Mouse (Mus musculus) liver, adult 2 months (tissue): ENCODE results near the gene Sept12. TPM values are rescaled to one million over a fixed set of nuclear protein-coding genes. Genes with fewer than 3 reads are reported as not detected.
A peak's percentile ranks its signal among the peaks of the same experiment; 100 is the strongest.

Source experiments
- DNase-seq: peaks from one replicate; pipeline ENCODE4 v3.0.0-alpha.2; 2011; ENCODE audit warnings: low read depth, low spot score; ENCODE audit errors: extremely low read depth
- H3K27ac ChIP-seq: fragments of 200-500 bp; replicated peaks from 2 replicates; pipeline ENCODE4 v1.5.1; 2012; ENCODE audit warnings: low read depth, mild to moderate bottlenecking, control low read depth, inconsistent platforms, low read length; ENCODE audit not compliant: insufficient read depth
- H3K27me3 ChIP-seq: fragments of 200-500 bp; 2 replicates; pipeline ENCODE4 v1.6.1; 2012; ENCODE audit warnings: mild to moderate bottlenecking, moderate library complexity, low read length, inconsistent platforms; ENCODE audit not compliant: control insufficient read depth, insufficient read depth
- H3K36me3 ChIP-seq: fragments of 200-500 bp; 2 replicates; pipeline ENCODE4 v1.6.1; 2012; ENCODE audit warnings: low read length, inconsistent platforms; ENCODE audit not compliant: control insufficient read depth, insufficient read depth
- H3K4me1 ChIP-seq: fragments of 200-500 bp; 2 replicates; pipeline ENCODE4 v1.6.1; 2011; ENCODE audit warnings: low read length; ENCODE audit not compliant: control insufficient read depth, insufficient read depth
- H3K4me3 ChIP-seq: fragments of 200-500 bp; 2 replicates; pipeline ENCODE4 v1.5.1; 2011; ENCODE audit warnings: low read depth, mild to moderate bottlenecking, control low read depth, low read length, moderate library complexity; ENCODE audit not compliant: insufficient read depth
- H3K79me2 ChIP-seq: fragments of 200-500 bp; 2 replicates; pipeline ENCODE4 v1.6.1; 2012; ENCODE audit warnings: inconsistent platforms, mild to moderate bottlenecking, low read length, moderate library complexity; ENCODE audit not compliant: control insufficient read depth, insufficient read depth
- H3K9ac ChIP-seq: fragments of 200-500 bp; 2 replicates; pipeline ENCODE4 v1.6.1; 2012; ENCODE audit warnings: low read depth, mild to moderate bottlenecking, control low read depth, inconsistent platforms, low read length
- CTCF ChIP-seq: fragments of 200-500 bp; IDR thresholded peaks from 2 replicates; pipeline ENCODE4 v1.5.1; 2011; ENCODE audit warnings: low read depth, low read length, control low read depth
- POLR2A ChIP-seq: fragments of 200-500 bp; IDR thresholded peaks from 2 replicates; pipeline ENCODE4 v1.6.1; 2011; ENCODE audit warnings: low read length, control low read depth; ENCODE audit not compliant: insufficient read depth; ENCODE audit errors: extremely low read depth
- WGBS: fragments of 180-500 bp; shearing (Covaris S2); methylation state at CpG from one replicate; pipeline ENCODE4 v1.1.7; 2018; 5-methylcytosine and 5-hydroxymethylcytosine counted together
- polyA plus RNA-seq: library from polyadenylated mRNA; depleted of rRNA; stranded (reverse); fragments of >200 nt; gene quantifications from 2 replicates; pipeline ENCODE4 v1.2.3, GENCODE M21; 2012
- total RNA-seq: library from RNA; depleted of rRNA; stranded (reverse); fragments of >200 nt; gene quantifications from 2 replicates; pipeline ENCODE4 v1.2.3, GENCODE M21; 2014

Sept12 gene
- total and polyA plus RNA-seq, 2 experiments, result not detected

DNA sequence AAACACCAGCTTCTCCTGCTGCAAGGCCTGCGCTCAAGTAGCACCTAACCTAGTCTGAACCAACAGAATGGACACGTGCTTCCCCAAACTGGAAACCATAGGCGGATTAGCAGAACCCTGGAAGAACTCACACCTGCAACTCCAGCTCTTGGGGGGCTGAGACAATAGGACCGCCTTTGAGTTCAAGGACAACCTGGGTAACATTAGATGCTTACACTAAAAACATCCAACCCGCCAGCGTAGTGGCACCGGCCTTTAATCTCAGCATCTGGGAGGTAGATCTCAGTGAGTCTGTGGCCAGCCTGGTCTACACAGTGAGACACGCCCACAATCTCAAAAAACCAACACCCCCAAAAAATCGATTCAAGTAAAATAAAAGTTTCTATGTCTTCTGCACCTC lies 34.3 kb downstream of the Sept12 start:
- Histone ChIP-seq H3K9ac (peak overlapping the region; percentile 42; the same call in 1 of the 2 replicates), H3K4me3 (peak overlapping the region; percentile 80), H3K4me1 (peaks cover 9% of the 10 kb centered on the region; the same call in 1 of the 2 replicates), H3K27me3 (no peaks in the 10 kb centered on the region), H3K27ac (no peak overlapping the region), H3K36me3 (no peaks in the 10 kb centered on the region), H3K79me2 (peaks cover 17% of the 10 kb centered on the region)
- 29% methylated on average over 9 of the region's 9 CpGs for WGBS
- TF ChIP-seq CTCF (no peak), POLR2A (no peak)
- no peak for DNase-seq

DNA sequence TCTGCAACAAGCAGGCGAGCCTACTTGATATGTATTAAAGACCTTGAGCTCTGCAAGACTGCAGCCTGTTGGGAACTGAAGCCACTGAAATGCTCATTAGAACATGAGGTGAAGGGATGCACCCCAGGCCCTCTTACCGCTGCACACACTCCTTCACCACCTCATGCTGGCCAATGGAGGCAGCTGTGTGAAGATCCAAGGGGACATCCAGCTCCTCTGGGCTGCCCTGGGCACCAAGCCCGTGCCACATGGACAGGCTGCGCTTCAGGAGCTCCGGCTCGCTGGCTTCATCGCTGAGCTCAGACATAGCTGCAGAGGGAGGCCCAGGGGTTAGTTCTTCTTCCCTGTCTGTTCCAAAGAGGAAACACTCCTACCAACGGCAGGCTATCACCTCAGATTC lies 37.4 kb downstream of the Sept12 start:
- DNase-seq, result no peak
- Histone ChIP-seq H3K27me3 (no peaks in the 10 kb centered on the region), H3K4me1 (peaks cover 9% of the 10 kb centered on the region; the same call in 1 of the 2 replicates), H3K79me2 (peaks cover 17% of the 10 kb centered on the region), H3K9ac (no peak overlapping the region), H3K4me3 (no peak overlapping the region), H3K36me3 (peaks cover 14% of the 10 kb centered on the region), H3K27ac (no peak overlapping the region)
- TF ChIP-seq CTCF (no peak), POLR2A (no peak)
- 84% methylated on average over 8 of the region's 8 CpGs for WGBS

DNA sequence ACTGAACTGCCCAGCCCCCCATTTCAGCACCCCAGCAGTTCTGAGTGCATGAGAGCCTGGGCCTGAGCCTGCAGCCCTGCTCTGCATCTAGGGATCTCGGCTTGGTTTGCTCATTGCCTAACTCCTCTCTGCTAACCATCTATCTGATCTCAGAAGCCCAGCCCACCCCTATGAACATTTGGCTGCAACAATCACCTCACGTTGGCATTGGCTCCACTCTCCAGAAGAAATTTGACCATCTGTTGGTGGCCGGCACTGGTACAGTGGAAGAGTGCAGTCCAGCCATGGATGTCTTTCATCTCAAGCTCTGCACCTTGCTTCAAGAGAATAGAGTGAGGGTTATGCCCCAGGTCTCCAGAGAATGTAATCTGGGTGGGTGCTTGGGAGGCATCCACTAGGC lies 40.2 kb downstream of the Sept12 start:
- H3K4me3 ChIP-seq, result no peak overlapping the region
- no peak overlapping the region for H3K9ac ChIP-seq
- peaks cover 10% of the 10 kb centered on the region for H3K79me2 ChIP-seq
- H3K27ac ChIP-seq, result no peak overlapping the region
- H3K27me3 ChIP-seq, result no peaks in the 10 kb centered on the region
- no peak for DNase-seq
- WGBS, result 64% methylated on average over 3 of the region's 3 CpGs
- no peak for TF ChIP-seq CTCF
- no peak for TF ChIP-seq POLR2A
- peaks cover 31% of the 10 kb centered on the region for H3K36me3 ChIP-seq
- no peaks in the 10 kb centered on the region for H3K4me1 ChIP-seq

DNA sequence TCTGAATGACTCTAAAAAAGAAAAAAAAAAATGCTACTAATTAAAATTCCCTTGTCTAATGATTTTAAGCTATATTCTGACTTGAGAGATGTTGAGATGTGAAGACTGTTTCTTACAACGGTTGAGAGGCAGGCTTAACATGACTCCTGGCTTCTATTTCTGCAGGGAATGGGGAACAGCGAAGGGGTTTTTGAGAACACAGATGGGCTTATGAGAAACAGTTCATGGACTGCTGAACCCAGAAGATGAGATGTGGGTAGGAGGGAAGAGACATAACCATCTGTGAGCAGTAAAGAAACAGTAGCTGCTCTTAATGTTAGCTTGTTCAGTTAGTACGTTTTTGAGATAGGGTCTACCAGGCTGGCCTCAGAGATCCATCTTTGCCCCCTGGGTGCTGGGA lies 41.0 kb downstream of the Sept12 start:
- TF ChIP-seq CTCF (no peak), POLR2A (no peak)
- no peak for DNase-seq
- H3K79me2 ChIP-seq, result peaks cover 6% of the 10 kb centered on the region
- no peaks in the 10 kb centered on the region for H3K4me1 ChIP-seq
- no peak overlapping the region for H3K4me3 ChIP-seq
- WGBS, result 97% methylated on average over 3 of the region's 3 CpGs
- H3K27me3 ChIP-seq, result no peaks in the 10 kb centered on the region
- H3K9ac ChIP-seq, result no peak overlapping the region
- peaks cover 35% of the 10 kb centered on the region for H3K36me3 ChIP-seq
- H3K27ac ChIP-seq, result no peak overlapping the region

DNA sequence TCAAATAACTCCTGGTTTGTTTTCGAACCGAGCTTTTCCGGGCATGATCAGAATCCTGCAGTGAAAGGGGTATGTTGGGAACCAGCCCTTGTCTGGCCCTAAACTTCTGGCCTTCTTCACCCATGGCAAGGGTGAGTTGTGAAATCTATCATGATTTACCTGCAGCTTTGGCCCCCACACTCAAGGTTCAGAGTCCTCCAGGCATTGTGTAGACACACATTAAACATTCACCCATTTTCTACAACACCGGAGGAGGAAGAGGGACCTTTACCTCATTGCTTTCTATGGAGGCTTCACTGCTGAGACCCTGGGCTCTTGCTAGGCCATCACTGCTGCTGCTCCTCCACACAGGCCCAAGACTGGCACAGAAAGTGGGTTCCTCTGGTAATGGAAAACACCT lies 50.3 kb downstream of the Sept12 start:
- TF ChIP-seq POLR2A, result no peak
- no peak for TF ChIP-seq CTCF
- H3K4me3 ChIP-seq, result no peak overlapping the region
- DNase-seq, result peak; percentile 47
- no peaks in the 10 kb centered on the region for H3K27me3 ChIP-seq
- H3K36me3 ChIP-seq, result peaks cover 14% of the 10 kb centered on the region
- H3K79me2 ChIP-seq, result no peaks in the 10 kb centered on the region
- 30% methylated on average over 4 of the region's 4 CpGs for WGBS
- H3K27ac ChIP-seq, result no peak overlapping the region; the same call in 1 of the 2 replicates
- no peak overlapping the region for H3K9ac ChIP-seq
- H3K4me1 ChIP-seq, result peaks cover 15% of the 10 kb centered on the region

DNA sequence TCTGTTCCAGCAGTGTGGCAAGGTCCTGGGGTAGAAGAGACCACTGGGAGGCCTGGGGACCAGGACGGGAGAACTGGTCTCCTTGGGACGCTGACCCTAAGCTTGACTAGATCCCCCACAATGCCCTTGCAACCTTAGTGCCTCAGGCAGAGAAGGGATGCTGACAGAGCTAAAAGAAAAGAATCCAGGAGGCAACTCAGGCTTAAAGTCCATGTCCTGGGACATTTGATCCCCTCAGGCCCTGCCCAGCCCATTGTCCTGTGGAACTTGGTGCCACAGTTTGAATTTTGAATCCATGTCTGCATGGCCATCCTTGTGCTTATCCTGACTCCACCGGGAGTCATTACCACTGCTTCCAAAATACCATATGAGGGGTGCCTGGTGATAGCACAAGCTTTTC lies 51.5 kb downstream of the Sept12 start:
- Histone ChIP-seq H3K4me1 (peaks cover 15% of the 10 kb centered on the region), H3K27me3 (no peaks in the 10 kb centered on the region), H3K9ac (no peak overlapping the region), H3K79me2 (no peaks in the 10 kb centered on the region), H3K36me3 (peaks cover 11% of the 10 kb centered on the region), H3K4me3 (no peak overlapping the region), H3K27ac (no peak overlapping the region)
- 82% methylated on average over 3 of the region's 3 CpGs for WGBS
- TF ChIP-seq CTCF (no peak), POLR2A (no peak)
- DNase-seq, result no peak
